Mouse (Mus musculus) cortical plate, adult 2 months (tissue): ENCODE measurements around the gene Mri1. TPM values are rescaled to one million over a fixed set of nuclear protein-coding genes. Genes with fewer than 3 reads are reported as not detected.

Source experiments
- H3K27ac ChIP-seq: fragments of 200-500 bp; 2 replicates; pipeline ENCODE4 v1.5.1; 2012; ENCODE audit warnings: low read length, control low read depth, inconsistent platforms; ENCODE audit not compliant: insufficient read depth
- H3K4me1 ChIP-seq: fragments of 200-500 bp; 2 replicates; pipeline ENCODE4 v1.6.1; 2011; ENCODE audit warnings: low read length; ENCODE audit not compliant: control insufficient read depth, insufficient read depth
- H3K4me3 ChIP-seq: fragments of 200-500 bp; 2 replicates; pipeline ENCODE4 v1.5.1; 2011; ENCODE audit warnings: mild to moderate bottlenecking, low read length, control low read depth; ENCODE audit not compliant: insufficient read depth
- CTCF ChIP-seq: fragments of 200-500 bp; IDR thresholded peaks from 2 replicates; pipeline ENCODE4 v1.5.1; 2011; ENCODE audit warnings: mild to moderate bottlenecking, control low read depth, low read length; ENCODE audit not compliant: insufficient read depth; ENCODE audit errors: extremely low read depth
- POLR2A ChIP-seq: fragments of 200-500 bp; IDR thresholded peaks from 2 replicates; pipeline ENCODE4 v1.6.1; 2011; ENCODE audit warnings: mild to moderate bottlenecking, low read length, control low read depth; ENCODE audit not compliant: insufficient read depth; ENCODE audit errors: extremely low read depth
- polyA plus RNA-seq: library from polyadenylated mRNA; depleted of rRNA; stranded (reverse); fragments of >200 nt; gene quantifications from 2 replicates; pipeline ENCODE4 v1.2.3, GENCODE M21; 2012

Gene Mri1
- polyA plus RNA-seq, 1 experiment: 25.0 TPM

- TF ChIP-seq CTCF (no peak), POLR2A (no peak)
- Histone ChIP-seq H3K27ac (no peak overlapping the region), H3K4me1 (peaks cover 2% of the 10 kb centered on the region; the same call in 1 of the 2 replicates), H3K4me3 (peak overlapping the region; percentile 43)
Measured at GRCm38 (mm10) chr8:84237542-84238229, 19.4 kb downstream of the Mri1 start.

- Histone ChIP-seq H3K4me3 (peak within 1 kb of the TSS; percentile 71), H3K4me1 (peaks cover 2% of the 10 kb centered on the region; the same call in 1 of the 2 replicates), H3K27ac (no peak within 1 kb of the TSS)
- peak; percentile 71; the same call in 1 of the 2 replicates for TF ChIP-seq POLR2A
- no peak for TF ChIP-seq CTCF
Measured at GRCm38 (mm10) chr8:84236998-84237473, 20.1 kb downstream of the Mri1 start, which contains the start of gene Zswim4. Gene Zswim4 (minus strand): TSS chr8:84237055.

GRCm38 (mm10) chr8:84236410-84236997 lies 20.6 kb downstream of the Mri1 start:
- Histone ChIP-seq H3K27ac (no peak overlapping the region), H3K4me1 (peaks cover 2% of the 10 kb centered on the region; the same call in 1 of the 2 replicates), H3K4me3 (peak overlapping the region; percentile 71)
- TF ChIP-seq CTCF: no peak
- TF ChIP-seq POLR2A: no peak

- Histone ChIP-seq H3K4me3 (peak overlapping the region; percentile 71), H3K27ac (no peak overlapping the region), H3K4me1 (peaks cover 2% of the 10 kb centered on the region; the same call in 1 of the 2 replicates)
- TF ChIP-seq POLR2A (no peak), CTCF (no peak)
Measured at GRCm38 (mm10) chr8:84235746-84236409, 21.2 kb downstream of the Mri1 start.

DNA sequence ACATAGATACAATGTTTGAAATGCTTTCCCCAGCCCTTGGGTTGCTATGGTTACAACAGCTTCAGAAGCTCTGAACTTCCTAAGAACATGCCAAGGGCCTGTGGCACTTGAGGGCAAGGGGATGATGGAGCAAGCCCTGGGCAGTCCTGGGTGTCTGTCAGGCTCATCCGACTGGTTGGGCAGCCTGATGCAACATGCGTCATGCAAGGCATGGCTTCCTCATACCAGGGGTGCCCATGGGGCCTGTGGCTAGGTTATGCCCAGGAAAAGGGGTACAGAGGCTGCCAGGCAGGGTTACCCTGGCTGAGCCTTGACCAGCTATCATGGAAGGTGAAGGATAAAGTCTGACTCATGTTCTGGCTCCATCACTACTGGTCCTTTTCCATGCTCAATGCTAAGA lies 24.1 kb downstream of the Mri1 start:
- Histone ChIP-seq H3K4me1 (peaks cover 2% of the 10 kb centered on the region; the same call in 1 of the 2 replicates), H3K27ac (no peak overlapping the region), H3K4me3 (no peak overlapping the region)
- TF ChIP-seq CTCF (no peak), POLR2A (no peak)

- no peak for TF ChIP-seq POLR2A
- no peak for TF ChIP-seq CTCF
Measured at GRCm38 (mm10) chr8:84230735-84231134, 26.4 kb downstream of the Mri1 start.

DNA sequence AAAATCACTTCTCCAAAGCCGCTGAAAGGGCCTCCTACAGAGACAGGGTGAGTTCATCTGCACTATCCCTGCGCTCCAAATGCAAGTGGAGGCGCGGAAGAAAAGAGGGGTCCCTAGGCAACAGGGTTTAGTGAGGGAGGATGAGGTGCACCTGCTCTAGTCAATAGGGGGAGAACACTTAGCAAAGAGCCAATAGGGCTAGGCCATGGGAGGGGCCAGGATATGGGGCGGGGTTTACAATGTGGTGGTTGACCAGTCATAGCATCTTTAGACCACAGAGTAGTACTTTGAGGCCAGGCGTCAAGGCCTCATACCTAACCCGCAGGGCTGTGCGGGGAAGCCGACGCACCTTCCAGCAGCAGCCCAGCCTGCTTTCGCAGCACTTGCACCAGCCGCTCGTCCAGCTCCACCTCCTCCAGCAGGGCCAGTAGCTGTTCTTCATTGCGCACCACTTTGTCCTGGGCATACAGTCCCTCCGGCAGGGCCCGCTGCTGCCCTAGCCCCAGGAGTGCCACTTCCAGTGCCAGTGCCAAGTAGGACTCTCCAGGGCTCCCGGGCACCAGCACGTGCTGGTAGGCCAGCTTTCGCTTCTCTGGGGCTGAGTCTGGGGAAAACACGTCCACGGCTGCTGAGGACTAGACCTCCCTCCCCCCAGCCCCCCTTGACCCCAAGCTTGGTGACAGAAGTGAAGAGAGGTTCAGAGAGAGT lies 33.6 kb downstream of the Mri1 start:
- H3K4me1 ChIP-seq: no peaks in the 10 kb centered on the region
- H3K27ac ChIP-seq: no peak overlapping the region
- no peak for TF ChIP-seq CTCF
- no peak for TF ChIP-seq POLR2A
- no peak overlapping the region for H3K4me3 ChIP-seq

More at GRCm38 (mm10) chr8:84230735-84231134, 26.4 kb downstream of the Mri1 start:
- peaks cover 2% of the 10 kb centered on the region; the same call in 1 of the 2 replicates for H3K4me1 ChIP-seq
- H3K27ac ChIP-seq: no peak overlapping the region
- no peak overlapping the region for H3K4me3 ChIP-seq

DNA sequence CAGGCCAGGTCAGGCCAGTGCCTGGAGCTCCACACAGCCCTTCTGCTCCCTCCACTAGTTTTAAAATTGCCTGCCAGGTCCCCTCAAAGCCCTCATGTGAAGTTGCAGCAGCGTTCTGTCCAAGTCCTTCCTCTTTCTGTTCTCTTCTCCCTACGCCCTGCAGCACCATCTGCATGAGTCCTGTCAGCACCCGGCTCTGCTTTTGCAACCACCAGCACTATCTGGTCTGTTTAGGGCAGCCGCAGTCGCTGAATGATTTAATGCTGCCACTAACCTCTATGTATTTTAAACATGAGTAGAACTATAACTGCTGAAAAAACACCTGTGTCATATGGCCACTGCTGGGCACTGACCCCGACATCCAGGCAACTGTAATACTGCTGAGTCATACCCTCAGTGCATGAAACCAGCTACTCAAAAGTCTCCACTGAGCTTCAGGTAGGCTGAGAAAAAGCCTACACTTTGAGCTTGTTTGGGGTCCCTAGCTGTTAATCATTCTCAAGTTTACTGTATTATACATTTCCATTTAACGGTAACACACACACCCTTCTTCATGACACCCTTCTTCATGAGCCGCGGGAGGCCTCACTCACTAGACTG lies 34.5 kb downstream of the Mri1 start:
- no peak overlapping the region for H3K4me3 ChIP-seq
- H3K27ac ChIP-seq: 0 out of 2 replicates have a peak overlapping the region, but pooled peaks have one; percentile 14
- TF ChIP-seq CTCF (no peak), POLR2A (no peak)
- H3K4me1 ChIP-seq: no peaks in the 10 kb centered on the region
